Mouse (Mus musculus) B cell, adult (primary cell): ENCODE measurements around the gene Angptl4. TPM values are rescaled to one million over a fixed set of nuclear protein-coding genes. Genes with fewer than 3 reads are reported as not detected.

Experiments
- total RNA-seq: library from RNA; stranded (reverse); gene quantifications from 4 replicates; pipeline ENCODE4 v1.2.4, GENCODE M21; 2023; ENCODE audit not compliant: inconsistent age

Gene Angptl4
- 0.24 to 1.2 TPM (median 0.64 TPM) in 4 replicates for total RNA-seq

DNA sequence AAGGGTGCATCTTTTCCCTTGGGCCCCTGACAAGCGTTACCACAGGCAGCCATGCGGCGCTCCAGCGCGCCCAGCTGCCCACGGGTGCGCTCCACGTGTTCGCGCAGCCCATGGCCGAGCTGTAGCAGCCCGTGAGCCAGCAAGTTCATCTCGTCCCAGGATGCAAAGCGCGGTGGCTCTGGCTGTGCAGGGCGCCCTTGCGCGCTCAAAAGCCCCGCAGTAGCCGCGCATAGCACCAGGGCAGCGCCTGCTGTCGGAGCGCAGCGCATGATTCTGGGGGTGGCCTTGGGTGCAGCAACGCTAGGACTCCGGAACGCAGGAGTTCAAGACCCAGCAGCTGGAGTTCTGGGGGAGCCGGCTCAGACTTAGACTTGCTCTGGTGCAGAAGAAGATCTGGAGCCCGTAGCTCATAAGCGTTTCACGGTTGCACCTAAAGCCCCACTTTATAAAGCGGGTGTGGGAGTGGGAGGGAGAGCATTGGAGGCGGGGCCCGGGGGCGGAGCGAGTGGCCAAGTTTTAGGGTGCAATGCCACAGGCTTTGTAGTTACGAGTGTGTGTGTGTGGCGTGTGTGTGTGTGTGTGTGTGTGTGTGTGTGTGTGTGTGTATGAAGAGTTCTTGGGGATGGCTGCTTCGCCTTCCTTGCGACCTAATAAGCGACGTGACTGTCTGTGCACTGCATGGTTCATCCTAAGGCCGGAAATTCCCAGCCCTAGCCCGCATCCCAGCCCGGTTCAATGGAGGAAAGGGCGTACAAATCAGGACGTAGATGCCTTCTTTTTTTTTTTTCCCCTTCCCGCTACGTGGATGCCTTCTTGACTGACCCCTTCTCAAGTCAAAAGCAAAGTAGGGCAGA is at the start of gene Angptl4:
Gene Angptl4 (minus strand): TSS at position 707 of the 854 bp plus-strand sequence.

DNA sequence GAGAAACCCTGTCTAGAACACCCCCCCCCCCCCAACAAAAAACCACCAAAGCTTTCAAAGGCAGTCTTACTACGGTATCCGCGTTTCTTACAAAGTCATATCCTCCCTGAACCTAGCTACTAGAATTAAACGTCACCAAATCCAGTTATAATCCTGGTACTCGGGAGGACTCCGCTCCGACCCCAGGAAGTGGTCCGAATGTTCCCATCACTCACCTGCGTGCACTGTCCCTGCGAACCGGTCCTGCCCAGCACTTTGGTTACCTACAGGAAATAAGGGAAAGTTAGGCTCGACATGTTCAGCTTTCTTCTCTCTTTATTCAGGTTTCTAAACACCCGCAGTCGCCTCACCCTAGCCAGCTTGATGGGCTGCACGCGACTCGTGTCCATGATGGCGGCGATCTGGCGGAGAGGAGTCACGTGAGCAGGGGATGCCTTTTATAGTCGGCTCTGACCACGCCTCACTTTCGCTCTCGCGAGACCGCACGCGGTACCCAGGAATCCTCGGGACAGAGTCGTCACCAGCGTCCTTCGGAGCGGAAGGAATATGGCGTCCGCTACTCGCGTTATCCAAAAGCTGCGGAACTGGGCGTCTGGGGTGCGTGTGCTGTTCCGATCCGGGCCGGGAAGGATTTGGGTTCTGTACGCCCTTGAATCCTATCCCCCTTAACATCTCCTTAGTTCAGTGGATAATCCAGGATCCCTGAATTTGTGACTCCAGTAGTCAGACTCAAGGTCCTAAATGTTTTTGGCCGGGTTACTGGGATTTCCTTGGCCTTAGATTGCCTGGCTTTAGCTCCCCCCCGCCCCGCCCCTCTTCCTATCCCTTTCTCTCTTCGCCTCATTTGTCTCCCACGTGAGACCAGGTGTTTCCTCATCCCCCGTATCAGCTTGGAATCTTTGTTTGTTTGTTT is 42.7 kb upstream of the Angptl4 start, which contains the start of the genes Rps28 and Ndufa7:
Gene Rps28 (minus strand): TSS at position 479 of the 913 bp plus-strand sequence.
Gene Ndufa7 (plus strand): TSS at position 489 of the 913 bp plus-strand sequence.

DNA sequence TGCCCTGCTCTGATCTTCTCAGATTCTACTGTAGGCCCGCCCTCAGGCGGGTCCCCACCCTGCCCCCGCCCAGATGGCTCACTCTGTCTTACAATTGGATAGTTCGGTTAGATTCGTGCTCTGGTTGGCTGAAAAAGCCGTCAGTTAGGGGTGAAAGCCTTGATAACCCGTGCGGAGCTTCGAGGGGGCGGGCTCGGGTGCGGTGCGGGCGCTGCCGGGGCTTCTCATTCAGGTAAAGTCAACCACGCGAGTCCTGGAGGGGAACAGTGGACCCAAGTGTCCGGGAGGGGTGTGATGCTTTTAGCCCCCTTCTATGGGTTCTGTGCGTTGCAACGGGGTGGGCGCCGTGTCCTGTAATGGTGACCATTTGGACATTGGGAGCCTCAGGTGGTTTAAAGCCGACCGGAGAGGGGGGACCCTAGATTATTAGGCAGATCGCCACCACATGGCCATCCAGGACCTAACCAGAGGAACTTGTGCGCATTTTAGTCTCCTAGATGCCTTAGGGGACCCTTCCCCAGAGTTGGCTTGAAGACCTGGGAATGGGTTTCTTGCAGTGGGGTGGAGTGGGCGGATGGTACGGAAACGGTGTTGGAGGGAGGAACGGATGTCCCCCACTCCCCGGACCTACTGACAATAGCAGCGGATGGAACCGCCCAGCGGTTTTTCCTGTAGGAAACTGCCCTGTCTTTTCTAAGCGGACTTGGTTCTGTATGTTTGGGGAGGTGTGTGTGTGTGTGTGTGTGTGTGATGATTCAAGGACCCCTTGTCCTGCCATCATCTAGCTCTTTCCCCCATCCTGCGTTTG is 28.9 kb upstream of the Angptl4 start, which contains the start of gene Kank3:
Gene Kank3 (plus strand): TSS at position 186 of the 808 bp plus-strand sequence.

DNA sequence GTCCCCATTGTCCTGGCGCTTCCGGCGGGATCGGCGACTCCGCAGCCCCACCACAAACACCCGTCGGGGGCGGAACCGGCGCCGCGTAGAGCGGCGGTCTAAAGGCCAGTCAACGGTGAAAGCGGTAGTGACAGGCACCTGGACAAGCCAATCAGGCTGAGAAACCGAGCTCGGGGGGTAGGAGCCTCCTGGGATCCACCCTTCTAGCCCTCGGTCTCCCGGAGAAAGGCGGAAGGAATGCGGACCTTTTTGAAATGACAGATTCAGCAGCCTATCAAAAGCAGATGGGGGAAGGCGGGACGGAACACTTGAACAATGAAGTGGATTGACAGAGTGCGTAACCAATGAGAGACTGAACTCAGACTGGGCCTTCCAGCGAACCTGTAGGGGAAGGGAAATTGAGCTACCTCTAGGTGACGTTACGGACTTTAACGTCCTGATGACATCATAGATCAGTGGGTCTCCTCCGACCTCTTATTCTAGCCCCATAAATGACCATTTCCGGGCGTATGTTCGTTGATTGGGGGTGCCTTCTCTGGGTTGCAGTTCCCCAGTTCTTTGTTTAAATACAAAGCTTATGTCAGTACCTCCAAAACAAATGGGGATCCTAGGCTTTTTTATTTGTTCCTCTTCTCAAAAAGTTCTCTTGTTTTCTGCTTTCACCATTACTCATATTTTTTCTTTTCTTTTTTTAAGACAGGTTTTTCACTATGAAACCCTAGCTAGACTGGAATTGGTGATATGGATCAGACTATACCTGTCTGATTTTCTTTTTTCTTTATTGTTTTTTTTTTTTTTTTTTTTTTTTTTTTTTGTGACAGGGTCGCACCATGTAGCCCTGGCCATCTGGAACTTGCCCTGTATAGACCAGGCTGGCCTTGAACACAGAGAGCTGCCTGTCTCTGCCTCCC is 21.1 kb downstream of the Angptl4 start, which contains the start of gene Rab11b:
Gene Rab11b (minus strand): TSS at position 276 of the 911 bp plus-strand sequence.

Other genes with a start within 250 kb of the Angptl4 start
- 14.9 to 25.4 TPM (median 19.3 TPM) in 4 replicates for gene Myo1f, start 226.1 kb downstream of the Angptl4 start, total RNA-seq
- 38.0 to 41.7 TPM (median 39.7 TPM) in 4 replicates for gene Zfp414, start 152.7 kb downstream of the Angptl4 start, total RNA-seq
- gene Pram1, start 143.8 kb downstream of the Angptl4 start, total RNA-seq, result 0.48 to 2.5 TPM (median 1.3 TPM) in 4 replicates
- gene Hnrnpm, start 95.0 kb downstream of the Angptl4 start, total RNA-seq, result 356 to 376 TPM (median 371 TPM) in 4 replicates
- gene March2, start 63.2 kb downstream of the Angptl4 start, total RNA-seq, result 45.6 to 49.2 TPM (median 46.3 TPM) in 4 replicates
- gene Rab11b, start 21.3 kb downstream of the Angptl4 start, total RNA-seq, result 205 to 231 TPM (median 213 TPM) in 4 replicates
- gene Kank3, start 28.7 kb upstream of the Angptl4 start, total RNA-seq, result 1.9 to 3.7 TPM (median 2.4 TPM) in 4 replicates
- 3,373 to 3,666 TPM (median 3,453 TPM) in 4 replicates for gene Rps28, start 42.7 kb upstream of the Angptl4 start, total RNA-seq
- 144 to 160 TPM (median 152 TPM) in 4 replicates for gene Ndufa7, start 42.7 kb upstream of the Angptl4 start, total RNA-seq
- 6.1 to 11.2 TPM (median 7.1 TPM) in 4 replicates for gene Cd320, start 61.3 kb upstream of the Angptl4 start, total RNA-seq
- gene Gm7029, start 92.0 kb upstream of the Angptl4 start, total RNA-seq, result not detected in 4 replicates
- gene Kifc1, start 108.8 kb upstream of the Angptl4 start, total RNA-seq, result 3.7 to 6.1 TPM (median 5.8 TPM) in 4 replicates
- 0.90 to 0.93 TPM in 2 of 4 replicates, not detected in the others for gene Platr17, start 123.3 kb upstream of the Angptl4 start, total RNA-seq
- 43.5 to 64.5 TPM (median 57.8 TPM) in 4 replicates for gene Daxx, start 127.6 kb upstream of the Angptl4 start, total RNA-seq
- gene Tapbp, start 134.1 kb upstream of the Angptl4 start, total RNA-seq, result 459 to 514 TPM (median 471 TPM) in 4 replicates
- 34.8 to 43.8 TPM (median 42.1 TPM) in 4 replicates for gene Zbtb22, start 134.1 kb upstream of the Angptl4 start, total RNA-seq
- 181 to 200 TPM (median 191 TPM) in 4 replicates for gene Rgl2, start 147.7 kb upstream of the Angptl4 start, total RNA-seq
- gene Pfdn6, start 158.5 kb upstream of the Angptl4 start, total RNA-seq, result 48.8 to 71.2 TPM (median 65.7 TPM) in 4 replicates
- 37.2 to 41.1 TPM (median 38.8 TPM) in 4 replicates for gene Wdr46, start 158.8 kb upstream of the Angptl4 start, total RNA-seq
- 4.6 to 6.3 TPM (median 6.0 TPM) in 4 replicates for gene B3galt4, start 169.7 kb upstream of the Angptl4 start, total RNA-seq
- 84.3 to 90.2 TPM (median 84.9 TPM) in 4 replicates for gene Vps52, start 174.0 kb upstream of the Angptl4 start, total RNA-seq
- 1,477 to 1,581 TPM (median 1,522 TPM) in 4 replicates for gene Rps18, start 174.2 kb upstream of the Angptl4 start, total RNA-seq
- gene H2-K1, start 218.5 kb upstream of the Angptl4 start, total RNA-seq, result 2,828 to 3,180 TPM (median 3,118 TPM) in 4 replicates
- gene Ring1, start 242.8 kb upstream of the Angptl4 start, total RNA-seq, result 37.0 to 44.6 TPM (median 37.7 TPM) in 4 replicates
- 116 to 159 TPM (median 139 TPM) in 4 replicates for gene H2-Ke6, start 246.2 kb upstream of the Angptl4 start, total RNA-seq
- gene Slc39a7, start 249.9 kb upstream of the Angptl4 start, total RNA-seq, result 76.7 to 88.4 TPM (median 86.4 TPM) in 4 replicates
- 108 to 117 TPM (median 111 TPM) in 4 replicates for gene Rxrb, start 250.0 kb upstream of the Angptl4 start, total RNA-seq